Mouse (Mus musculus) cerebellum, adult 9-11 months (tissue): ENCODE data around the gene Bcl2l13.
"Not testable (repeated sequence)": the region's sequence is repeated elsewhere in the genome, so short reads cannot be mapped to it uniquely, and the experiment has no call there.

Source experiments
- DNase-seq: peaks from one replicate; pipeline ENCODE4 v3.0.0; 2022

Bcl2l13 gene

DNA sequence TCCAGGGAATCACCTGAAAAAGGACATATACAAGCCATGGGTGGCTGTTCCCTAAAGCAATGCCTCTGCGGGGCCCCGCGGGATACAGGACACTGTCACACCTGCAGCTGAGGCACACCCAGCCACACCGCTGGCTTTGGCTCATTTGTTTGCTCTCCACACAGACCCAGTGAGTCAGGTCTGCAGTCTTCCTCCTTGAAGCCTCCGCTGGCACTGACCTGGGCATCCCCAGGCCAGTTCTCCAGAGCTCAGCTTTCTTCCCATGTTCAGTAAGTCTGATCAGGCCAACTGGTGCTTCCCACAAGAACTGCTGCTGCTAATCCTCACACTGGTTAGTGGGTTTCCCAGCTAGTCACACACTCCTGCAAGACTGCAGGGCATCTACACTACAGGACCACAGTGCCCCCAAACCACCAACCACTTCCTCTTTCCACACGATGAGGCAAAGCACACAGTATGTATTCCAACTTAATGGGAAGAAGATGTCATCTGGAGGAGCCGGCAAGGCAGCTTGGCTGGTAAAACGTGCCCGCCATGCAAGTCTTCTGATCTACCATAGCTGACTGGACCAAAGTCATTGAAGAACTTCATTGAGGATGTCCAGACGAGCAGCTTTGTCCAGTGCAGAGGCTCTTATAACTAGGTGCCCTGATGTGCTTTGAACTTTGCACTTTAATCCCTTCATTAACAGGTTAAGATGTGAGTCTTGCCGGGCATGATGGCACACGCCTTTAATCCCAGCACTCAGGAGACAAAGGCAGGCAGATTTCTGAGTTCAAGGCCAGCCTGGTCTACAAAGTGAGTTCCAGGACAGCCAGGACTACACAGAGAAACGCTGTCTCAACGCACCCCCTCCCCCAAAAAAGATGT, 66.0 kb downstream of the Bcl2l13 start:
- DNase-seq: no peak

DNA sequence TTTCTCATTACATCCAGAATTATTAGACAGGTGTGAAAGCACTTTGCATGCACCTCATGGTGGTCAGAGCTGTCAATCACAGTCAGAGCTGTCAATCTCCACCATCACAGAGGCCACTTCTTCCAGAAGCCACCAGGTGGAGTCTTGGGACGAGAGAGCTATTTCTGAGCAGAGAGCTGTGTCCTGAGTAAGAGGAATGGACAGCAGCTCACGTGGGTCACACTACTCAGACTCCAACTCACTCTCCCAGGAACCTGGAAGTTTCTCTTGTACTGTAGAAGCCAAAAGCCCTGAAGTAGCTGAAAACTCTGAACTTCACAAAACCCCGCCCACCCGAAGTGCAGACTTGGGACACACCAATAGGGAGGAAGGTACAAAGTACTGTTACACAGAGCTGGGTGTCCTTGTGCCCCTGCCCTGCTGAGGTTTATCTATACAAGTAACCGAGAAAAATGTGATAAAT, 67.5 kb downstream of the Bcl2l13 start:
- no peak for DNase-seq

DNA sequence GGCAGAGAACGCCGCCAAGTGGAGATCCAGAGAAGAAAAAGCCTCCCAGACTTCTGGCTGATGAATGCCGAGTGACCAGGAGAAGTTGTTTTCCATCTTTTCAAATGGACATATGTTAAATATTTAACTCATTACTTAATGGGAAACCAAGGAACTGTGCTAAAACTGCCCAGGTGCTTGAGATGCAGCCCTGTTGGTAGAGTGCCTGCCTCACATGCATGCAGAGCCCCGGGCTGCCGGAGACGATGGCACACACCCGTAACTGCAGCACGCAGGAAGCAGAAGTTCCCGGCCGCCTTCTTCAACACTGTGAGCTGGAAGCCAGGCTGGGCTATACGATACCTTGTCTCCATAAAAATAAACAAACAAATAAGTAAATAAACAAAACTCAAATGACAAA, 67.9 kb downstream of the Bcl2l13 start:
- DNase-seq: no peak

DNA sequence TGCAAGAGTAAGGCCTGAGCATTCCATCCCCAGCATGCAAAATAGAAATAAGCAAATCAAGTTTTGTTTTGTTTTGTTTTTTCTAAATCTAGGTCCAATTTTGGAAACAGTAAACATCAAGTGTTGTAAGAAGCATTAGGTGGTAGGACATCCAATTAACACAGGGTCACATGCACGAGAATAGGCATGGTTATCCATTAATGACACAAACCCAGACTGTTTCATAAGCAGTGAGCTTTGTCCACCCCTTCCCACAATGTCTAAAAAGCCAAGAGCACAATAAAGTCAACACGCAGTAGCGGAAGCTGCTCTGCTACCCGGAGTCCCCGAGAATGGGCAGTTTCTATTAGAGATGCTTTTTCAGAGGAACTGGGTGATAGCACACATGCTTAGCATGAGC, 69.1 kb downstream of the Bcl2l13 start:
- no peak for DNase-seq

DNA sequence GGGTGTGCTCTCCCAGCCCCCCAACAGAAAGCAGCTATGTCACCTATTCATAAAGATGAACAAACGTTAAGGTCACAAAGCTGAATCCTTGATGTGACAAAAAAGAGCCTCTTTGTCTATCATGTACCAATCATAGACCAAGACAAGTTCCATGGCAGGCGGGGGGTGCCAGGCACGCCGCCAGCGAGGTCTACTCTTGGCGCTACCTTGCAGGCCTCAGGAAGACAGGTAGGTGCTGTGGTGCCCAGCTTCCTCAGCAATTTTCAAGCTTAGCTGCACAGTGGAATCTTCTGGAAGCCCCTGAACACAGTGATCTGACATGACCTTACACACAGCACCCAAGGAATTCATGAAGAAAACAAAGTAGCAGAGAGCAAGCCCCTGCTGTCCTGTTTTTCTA, 70.5 kb downstream of the Bcl2l13 start:
- no peak for DNase-seq

DNA sequence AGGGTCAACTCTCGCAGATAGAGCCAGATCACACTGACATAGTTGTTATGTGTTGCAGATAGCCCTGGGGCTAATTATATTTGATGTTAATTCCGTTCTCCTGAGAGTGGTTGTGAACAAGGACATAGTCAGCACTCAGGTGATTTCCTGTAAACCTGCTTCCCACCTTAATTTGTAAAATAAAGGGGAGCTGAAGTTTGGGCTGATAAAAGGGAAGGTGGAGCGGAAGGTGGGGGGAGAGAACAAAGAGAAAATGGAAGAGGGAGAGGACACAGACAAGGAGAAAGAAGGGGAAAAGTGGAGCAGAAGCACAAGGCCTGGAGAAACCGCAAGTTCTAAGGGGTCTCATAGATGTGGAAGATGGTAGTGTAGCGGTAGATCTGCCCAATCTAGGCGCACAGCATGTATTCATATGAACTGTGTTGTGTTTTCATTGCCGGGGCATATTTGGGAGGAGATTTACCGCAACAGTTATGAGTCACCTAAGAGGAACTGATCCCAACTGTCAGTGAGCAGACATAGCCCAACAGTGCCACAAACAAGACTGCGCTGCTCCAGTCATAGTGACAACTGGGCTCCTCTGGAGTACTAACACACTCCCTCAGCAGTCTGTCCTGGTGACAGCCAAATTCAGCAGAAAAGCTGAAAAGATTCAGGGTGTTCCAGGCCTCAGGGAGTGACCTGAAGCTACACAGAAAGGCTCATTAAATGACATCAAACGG, 72.0 kb downstream of the Bcl2l13 start:
- not testable (repeated sequence) for DNase-seq

DNA sequence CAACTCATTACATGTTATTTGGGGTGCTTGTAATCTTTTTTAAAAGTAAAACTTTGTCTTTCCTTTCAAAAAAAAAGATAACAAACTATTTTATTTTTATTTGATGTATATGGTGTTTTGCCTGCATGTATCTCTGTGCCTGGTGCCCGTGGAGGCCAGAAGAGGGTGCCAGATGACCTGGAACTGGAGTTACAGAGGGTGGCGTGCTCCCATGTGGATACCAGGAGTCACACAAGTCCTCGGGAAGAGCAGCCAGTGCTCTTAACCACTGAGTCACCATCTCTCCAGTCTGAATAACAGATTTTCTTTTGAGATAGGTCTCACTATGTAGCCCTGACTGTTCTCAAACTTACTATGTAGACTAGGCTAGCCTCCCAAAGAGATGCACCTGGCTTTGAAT, 73.5 kb downstream of the Bcl2l13 start:
- DNase-seq: no peak

DNA sequence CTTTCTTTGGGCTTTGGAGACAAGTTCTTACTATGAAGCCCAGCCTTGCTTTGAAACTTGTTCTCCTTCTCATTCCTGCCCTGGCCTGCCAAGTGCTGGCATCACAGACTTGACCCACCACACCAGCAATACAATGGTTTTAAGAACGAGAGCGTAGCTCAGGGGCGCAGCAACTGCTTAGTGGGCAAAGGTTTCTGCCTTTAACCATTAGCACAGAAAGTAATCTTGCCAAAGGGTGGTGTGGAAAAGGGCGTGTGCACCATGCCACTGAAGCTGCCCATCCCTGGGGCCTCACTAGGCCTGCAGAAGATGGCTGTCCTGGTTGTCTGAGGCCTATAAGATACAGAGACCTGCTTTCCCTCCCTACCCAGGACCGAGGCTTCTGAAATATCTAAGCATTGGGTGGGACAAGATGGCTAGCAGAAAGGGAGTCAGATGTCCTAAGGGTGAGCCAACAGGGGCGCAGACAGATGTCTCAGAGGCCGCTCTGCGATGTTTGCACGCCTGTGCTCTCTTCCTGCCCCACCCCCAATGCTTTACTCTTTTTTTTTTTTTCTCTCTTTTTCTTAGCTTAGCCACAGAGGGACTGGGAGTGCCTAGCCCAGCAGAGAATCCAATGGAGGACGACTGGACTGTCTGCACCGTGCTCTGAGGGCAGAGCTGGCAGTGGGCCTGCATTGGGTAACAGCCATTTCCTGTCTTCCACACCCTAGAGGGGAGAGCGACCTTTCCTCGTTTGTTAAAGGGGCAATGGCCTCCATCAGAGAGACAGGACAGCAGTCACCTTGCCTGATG, 75.4 kb downstream of the Bcl2l13 start:
- DNase-seq: no peak

DNA sequence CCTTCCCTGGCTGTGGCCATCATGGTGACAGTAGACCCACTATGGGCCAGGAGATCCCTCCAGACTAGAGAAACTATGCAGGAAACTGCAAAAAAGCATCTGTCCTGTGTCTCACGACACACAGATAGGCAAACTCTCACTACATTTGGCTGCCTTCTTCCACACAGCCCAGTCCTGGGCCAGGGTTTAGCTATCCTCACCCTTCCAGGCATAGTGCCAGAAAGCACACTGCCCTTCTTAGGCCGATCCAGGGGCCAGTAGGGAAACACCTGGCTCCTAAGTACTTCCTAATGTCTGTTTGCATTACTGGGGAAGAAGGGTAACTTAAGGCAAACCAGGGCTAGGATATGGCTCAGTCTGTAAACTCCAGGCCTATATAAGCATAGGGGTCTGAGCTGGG, 76.9 kb downstream of the Bcl2l13 start:
- no peak for DNase-seq

DNA sequence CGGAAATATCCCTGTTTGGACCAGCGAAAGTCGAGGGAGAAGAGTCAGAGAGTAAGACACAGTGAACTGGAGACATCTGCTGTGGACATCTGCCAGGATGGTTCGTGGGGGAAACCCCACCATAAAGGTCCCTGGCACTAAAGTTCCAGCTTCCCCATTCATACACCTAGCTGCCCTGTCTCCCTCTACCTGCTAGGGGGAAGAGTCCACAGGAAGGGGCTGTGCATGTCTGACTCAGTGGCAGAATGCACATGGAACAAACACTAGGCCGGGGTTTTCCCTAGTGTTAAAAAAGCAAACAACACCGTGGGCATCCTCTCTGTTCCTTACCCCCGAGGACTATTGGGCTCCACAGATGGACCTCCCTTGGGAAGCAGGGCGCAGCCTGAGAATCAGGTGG, 77.8 kb downstream of the Bcl2l13 start:
- no peak for DNase-seq

DNA sequence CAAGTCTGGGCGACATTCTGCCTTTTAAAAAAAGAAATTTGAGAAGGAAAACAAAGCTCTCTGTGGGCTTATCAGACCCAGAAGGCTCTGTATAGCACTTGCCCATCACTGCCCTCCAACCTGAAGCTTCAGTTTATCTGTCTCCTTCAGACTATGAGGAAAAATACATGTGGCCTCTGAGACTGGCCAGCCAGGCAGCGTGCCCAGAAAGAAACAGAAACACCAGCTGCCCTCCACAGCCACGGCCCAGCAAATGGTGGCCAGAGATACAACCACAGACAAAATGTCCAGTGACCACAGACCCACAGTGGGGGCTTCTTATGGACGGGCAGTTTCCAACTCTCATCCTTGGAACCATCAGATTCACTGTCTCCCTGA, 78.5 kb downstream of the Bcl2l13 start:
- no peak for DNase-seq

DNA sequence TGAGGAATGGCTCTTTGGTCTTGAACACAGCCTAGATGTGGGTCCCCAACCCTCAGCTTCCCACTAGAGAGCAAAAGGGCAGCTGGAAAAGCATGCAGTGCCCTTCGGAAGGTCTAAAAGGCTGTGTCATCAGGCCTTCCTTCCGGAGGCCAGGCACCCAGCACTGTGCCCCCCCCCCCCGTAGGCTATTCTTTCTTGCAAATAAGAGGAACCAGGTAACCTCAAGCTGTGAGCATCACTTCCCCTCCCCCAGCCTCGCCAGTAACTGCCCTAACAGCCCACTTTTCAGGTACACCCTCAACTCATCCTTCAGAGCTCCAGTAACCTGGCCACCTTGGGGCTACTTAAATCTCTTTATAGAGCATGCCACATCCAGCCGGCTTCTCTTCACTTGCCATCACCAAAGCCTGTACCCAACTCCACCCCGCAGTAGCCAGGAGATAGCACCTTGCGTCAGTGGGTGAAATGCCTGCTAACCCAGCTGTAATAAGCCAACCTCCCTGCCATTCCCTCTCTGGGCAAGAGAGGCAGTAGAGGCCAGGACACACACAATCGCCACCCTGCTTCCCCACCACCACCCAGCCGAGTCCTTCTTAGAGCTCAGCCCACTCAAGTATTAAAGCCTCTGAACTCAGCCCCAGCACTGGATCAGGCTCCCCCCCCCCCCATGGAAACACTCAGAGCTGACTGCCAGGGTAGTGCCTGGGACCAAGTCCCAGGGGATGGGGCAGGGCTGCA, 79.1 kb downstream of the Bcl2l13 start:
- no peak for DNase-seq

DNA sequence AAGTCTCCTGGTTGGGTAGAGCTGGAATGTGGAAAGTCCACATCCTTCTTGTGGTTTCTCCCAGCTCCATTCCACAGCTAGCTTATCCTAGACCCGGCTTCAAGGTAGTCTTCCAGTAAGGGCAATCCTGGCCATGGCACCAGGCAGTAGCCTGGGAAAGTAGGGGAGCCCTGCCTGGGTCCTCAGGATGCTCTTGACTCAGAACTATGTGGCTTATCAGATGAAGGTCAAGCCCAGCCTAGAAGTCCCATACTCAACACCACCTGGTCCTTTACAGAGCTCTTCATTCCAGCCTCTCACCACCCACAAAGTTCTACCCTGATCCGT, 79.6 kb downstream of the Bcl2l13 start:
- DNase-seq: no peak

DNA sequence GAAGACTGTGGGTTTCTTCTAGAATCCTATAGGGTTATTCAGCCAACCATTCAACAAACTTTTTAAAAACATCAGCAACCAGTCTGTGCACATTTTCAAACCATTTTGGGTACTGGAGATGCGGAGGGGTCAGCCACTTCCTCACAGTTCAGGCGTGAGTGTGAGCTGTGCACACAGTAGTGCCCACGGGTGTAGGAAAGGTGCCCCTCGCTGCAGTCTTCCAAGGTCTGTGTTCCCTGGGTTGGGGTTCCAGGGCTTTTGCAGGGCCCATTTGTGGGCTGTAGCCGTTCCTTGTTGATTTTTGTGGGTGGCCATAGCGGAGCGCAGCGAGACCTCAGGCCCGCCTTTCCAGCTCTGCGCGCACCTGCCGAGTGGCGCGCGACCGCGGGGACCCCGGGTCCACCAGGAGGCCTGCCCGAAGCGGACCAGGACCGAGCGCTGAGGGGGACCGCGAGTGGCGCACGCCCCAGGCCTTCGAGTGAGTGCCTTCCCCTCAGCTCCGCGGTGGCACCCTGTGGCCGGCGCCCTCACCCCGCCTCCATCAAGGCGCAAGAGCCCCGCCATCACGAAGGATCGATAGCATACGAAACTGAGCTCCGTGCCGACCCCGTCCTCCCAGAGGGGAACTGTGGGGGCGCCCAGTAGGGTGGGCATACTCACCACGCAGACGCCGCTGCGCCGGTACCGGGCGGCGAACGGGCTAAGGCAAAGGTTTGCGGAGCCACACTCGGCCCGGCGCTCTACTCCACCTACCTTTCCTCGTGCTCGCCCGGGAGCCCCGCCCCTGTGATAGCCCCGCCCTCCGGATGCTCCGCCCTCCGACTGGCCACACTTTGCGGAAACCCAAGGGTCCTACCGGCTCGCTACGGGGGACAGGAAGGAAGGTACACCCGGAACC, 80.3 kb downstream of the Bcl2l13 start, which contains the start of gene Bid:
Bid (minus strand) TSS at position 780 of the 898 bp plus-strand sequence.
- peak; percentile 58 for DNase-seq

DNA sequence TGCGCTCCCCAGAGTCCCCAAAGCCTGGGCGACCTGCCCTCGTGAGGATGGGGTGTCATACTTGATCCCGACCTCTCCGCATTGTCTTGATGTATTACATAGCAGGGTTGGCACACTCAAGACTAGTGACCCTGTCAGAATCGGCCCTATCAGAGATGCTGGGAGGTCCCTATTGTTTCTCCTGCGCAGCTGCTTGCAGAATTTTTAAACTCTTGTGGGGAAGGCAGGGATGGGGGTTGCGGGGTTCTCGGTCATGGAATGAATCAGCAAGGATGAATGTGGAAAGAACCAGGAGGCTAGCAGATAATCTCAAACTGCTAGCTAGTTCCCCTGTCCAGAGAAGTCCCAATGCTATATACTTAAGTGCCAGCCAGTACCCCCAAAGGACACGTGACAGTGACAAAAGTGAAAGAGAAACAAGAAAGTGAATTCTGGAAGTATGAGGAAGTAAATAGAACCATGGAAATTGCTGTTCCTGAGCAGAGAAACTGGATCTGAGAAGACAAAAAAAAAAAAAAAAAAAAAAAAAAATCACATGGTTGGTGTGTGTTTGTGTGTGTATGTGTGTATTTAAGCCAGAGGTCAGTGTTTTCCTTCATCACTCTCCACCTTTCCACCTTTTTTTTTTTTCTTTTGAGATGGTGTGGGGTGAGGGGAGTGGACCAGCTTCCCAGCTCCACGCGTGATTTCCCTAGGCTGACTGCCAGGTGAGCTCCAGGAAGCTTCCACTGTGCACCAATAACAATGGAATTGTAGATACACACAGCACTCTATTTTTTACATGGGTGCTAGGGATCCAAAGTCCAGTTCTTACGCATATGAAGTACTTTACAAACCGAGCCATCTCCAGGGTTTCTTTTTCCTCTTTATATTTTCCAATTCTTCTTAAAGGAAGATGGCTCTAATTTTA, 81.2 kb downstream of the Bcl2l13 start:
- DNase-seq: not testable (repeated sequence)

DNA sequence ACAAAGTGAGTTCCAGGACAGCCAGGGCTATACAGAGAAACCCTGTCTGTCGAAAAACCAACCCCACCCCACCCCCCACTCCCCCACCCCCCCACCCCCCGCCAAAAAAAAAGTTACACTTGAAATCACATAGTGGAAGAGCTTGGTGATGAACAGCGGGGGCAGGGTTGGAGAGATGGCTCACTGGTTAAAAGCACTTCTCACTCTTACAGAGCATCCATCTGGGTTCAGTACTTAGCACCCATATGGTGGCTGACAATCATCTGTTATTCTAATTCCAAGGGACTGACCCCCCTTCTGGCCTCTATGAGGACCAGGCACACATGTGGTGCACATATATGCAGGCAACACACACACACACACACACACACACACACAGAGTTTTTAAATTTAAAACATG, 82.0 kb downstream of the Bcl2l13 start:
- no peak for DNase-seq

DNA sequence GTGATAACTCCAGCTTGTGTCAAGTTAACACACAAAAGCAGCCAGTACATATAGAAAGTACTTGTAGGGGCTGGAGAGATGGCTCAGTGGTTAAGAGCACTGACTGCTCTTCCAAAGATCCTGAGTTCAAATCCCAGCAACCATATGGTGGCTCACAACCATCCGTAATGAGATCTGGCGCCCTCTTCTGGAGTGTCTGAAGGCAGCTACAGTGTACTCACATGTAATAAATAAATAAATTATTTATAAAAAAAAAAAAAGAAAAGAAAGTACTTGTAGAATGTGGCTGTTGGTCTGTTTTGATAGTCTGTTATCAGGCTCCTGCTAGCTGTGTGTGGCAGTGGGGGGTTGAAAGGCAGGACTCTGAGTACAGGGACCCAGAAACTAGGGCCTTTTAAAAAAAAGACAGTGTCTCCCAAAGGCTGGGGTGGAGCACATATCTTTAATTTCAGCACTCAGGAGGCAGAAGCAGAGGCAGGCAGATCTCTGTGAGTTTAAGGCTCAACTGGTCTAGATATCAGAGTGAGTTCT, 88.8 kb downstream of the Bcl2l13 start:
- not testable (repeated sequence) for DNase-seq

DNA sequence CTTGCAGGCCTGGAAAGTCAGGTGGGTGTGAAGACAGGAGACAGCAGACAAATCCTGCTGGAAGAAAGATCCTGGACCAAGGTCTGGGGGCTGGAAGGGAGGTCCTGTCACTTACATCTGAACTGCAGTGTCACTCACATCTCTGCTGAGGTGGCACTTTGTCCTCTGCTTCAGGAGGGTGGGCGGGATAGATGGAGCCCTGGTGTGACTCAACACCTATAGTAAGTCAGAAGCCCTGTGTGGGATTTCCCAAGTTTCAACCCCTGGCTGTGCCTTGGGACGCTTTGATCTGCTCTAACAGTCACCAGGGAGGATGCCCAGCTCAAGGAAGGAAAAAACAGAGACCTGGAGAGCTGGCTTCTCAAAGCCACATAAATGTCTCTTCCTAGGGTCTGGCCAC, 90.9 kb downstream of the Bcl2l13 start:
- DNase-seq: no peak

DNA sequence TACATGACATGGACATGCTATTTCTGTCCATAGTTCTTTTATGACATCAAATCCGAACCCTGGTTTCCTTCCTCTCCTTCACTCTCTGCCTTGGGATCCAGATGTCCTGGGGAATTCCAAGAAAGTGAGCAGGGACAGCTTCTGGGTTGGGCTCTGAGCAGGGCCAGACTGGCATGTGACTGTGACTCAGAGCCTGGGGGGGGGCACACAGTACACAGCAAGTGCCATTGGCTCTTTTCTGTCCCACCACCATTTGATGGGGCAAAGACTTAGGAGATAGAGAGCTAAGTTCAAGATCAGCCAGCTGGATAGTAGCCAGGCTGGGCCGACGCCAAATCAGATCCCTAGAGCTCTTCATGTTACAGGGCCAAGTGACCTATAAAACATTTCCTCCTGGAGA, 91.8 kb downstream of the Bcl2l13 start:
- DNase-seq: peak; percentile 38

DNA sequence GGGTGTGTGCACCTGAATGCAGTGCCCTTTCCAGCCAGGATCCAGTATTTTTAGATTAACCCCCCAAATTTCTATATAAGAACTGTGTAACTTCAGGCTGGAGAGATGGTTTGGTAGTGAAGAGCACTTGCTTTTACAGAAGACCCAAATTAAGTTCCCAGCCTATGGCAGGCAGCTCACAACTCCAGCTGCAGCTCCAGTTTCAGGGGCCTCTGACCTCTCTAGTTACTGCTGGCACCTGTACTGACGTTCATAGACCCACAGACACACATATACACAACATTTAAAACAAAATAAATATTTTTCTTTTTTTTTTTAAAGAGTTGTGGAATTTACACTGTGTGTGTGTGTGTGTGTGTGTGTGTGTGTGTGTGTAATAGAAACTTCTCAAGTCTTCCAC, 93.4 kb downstream of the Bcl2l13 start:
- no peak for DNase-seq
